Mouse (Mus musculus) bone marrow, adult 2 months (tissue): ENCODE measurements around the gene Ppard.

ENCODE experiments used
- CTCF ChIP-seq: fragments of 200-500 bp; IDR thresholded peaks from 2 replicates; pipeline ENCODE4 v1.5.1; 2011; ENCODE audit warnings: low read length, control low read depth; ENCODE audit not compliant: control insufficient read depth, insufficient read depth
- POLR2A ChIP-seq: fragments of 200-500 bp; IDR thresholded peaks from 2 replicates; pipeline ENCODE4 v1.6.1; 2011; ENCODE audit warnings: low read depth, mild to moderate bottlenecking, control low read depth, low read length, borderline replicate concordance; ENCODE audit not compliant: control insufficient read depth

GRCm38 (mm10) chr17:28337547-28337946 is 105.0 kb downstream of the Ppard start:
- no peak for TF ChIP-seq CTCF
- no peak for TF ChIP-seq POLR2A
